Mouse (Mus musculus) erythroblast, embryonic 14.5 days (primary cell): ENCODE measurements around the gene Gm44973.

Experiments used
- GATA1 ChIP-seq: IDR thresholded peaks from 2 replicates; pipeline ENCODE4 v1.6.1; 2012; ENCODE audit warnings: low read length, inconsistent platforms, mixed read lengths
- TAL1 ChIP-seq: IDR thresholded peaks from 3 replicates; pipeline ENCODE4 v1.6.1; 2012; ENCODE audit warnings: low read length, inconsistent platforms, mixed read lengths

- no peak for TF ChIP-seq TAL1
- TF ChIP-seq GATA1 = no peak
Observed at GRCm38 (mm10) chr7:5008229-5008628, 7.1 kb upstream of the Gm44973 start.
